Mouse (Mus musculus): ENCODE measurements at regions not wholly inside any gene's neighbourhood (a gene's known extent, or its start where the extent isn't known, plus 50 kb on each side); places are given as distances from the start of the nearest gene placed in this dataset.

GRCm38 (mm10) chr14:9457801-9458495 is 791.9 kb upstream of the 4930452B06Rik start:
- Histone ChIP-seq H3K27ac (ENCODE audit: insufficient read depth, low read depth, low read length, poor library complexity, severe bottlenecking) (no peak overlapping the region), H3K36me3 (ENCODE audit: control insufficient read depth, insufficient read depth, low read length, poor library complexity, severe bottlenecking) (no peaks in the 10 kb centered on the region), H3K4me1 (ENCODE audit: control insufficient read depth in 2 of 2, insufficient read depth in 2 of 2, low read length in 2 of 2, poor library complexity in 1 of 2) (no peaks in the 10 kb centered on the region), H3K9ac (ENCODE audit: insufficient read depth, low read depth, low read length, poor library complexity, severe bottlenecking) (no peak overlapping the region), H3K9me3 (ENCODE audit: control insufficient read depth, insufficient read depth, low read depth, low read length) (no peaks in the 10 kb centered on the region), H3K4me3 (ENCODE audit: insufficient read depth in 1 of 2, low read depth in 1 of 2, low read length in 2 of 2, poor library complexity in 1 of 2, severe bottlenecking in 1 of 2) (no peak overlapping the region)
- TF ChIP-seq HCFC1 (IDR thresholded peaks at IDR 0.05; ENCODE audit: borderline replicate concordance, insufficient read depth, low read length) (no peak), CHD2 (IDR thresholded peaks at IDR 0.05; ENCODE audit: low read depth, low read length) (no peak), MAFK (IDR thresholded peaks at IDR 0.05; ENCODE audit: insufficient read depth, low read depth, low read length) (no peak), ZC3H11A (IDR thresholded peaks at IDR 0.05; ENCODE audit: borderline replicate concordance, low read depth, low read length) (no peak), ZNF384 (IDR thresholded peaks at IDR 0.05; ENCODE audit: low read depth, low read length) (no peak)
- in situ Hi-C loops (cut with MboI; ENCODE audit: low sequenced_read_pairs in 2 of 2, unreplicated experiment in 2 of 2) = no loop called here
- DNase-seq (ENCODE audit: low read depth, low spot score) = no peak

DNA sequence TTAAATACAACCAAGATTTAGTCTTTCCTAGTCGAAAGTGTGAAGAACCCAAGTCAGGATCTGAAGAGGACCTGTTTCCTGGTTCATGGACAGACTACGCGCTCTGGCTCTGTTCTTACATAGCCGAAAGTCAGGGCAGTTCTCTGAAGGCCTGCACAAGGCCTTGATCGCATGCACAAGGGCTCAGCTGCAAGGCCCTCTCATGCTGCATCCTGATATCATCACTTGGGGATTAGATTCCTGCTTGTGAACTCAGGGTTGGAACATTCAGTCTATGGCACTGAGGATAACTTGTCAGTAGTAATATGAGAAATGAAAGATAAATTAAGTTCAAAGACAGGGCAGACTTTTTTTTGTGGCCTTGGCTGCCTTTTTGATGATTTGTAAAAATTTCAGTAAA is 789.9 kb upstream of the 4930452B06Rik start:
- in situ Hi-C loops (cut with MboI; ENCODE audit: low sequenced_read_pairs in 2 of 2, unreplicated experiment in 2 of 2) = no loop called here
- no peaks in the 10 kb centered on the region for H3K36me3 ChIP-seq (ENCODE audit: control insufficient read depth, insufficient read depth, low read length, poor library complexity, severe bottlenecking)
- no peaks in the 10 kb centered on the region for H3K9me3 ChIP-seq (ENCODE audit: control insufficient read depth, insufficient read depth, low read depth, low read length)
- no peak overlapping the region for H3K4me3 ChIP-seq (ENCODE audit: insufficient read depth in 1 of 2, low read depth in 1 of 2, low read length in 2 of 2, poor library complexity in 1 of 2, severe bottlenecking in 1 of 2)
- no peaks in the 10 kb centered on the region for H3K4me1 ChIP-seq (ENCODE audit: control insufficient read depth in 2 of 2, insufficient read depth in 2 of 2, low read length in 2 of 2, poor library complexity in 1 of 2)
- no peak for TF ChIP-seq CHD2 (IDR thresholded peaks at IDR 0.05; ENCODE audit: low read depth, low read length)
- TF ChIP-seq ZNF384 (IDR thresholded peaks at IDR 0.05; ENCODE audit: low read depth, low read length) = no peak
- no peak for TF ChIP-seq MAFK (IDR thresholded peaks at IDR 0.05; ENCODE audit: insufficient read depth, low read depth, low read length)
- no peak for TF ChIP-seq ZC3H11A (IDR thresholded peaks at IDR 0.05; ENCODE audit: borderline replicate concordance, low read depth, low read length)
- TF ChIP-seq HCFC1 (IDR thresholded peaks at IDR 0.05; ENCODE audit: borderline replicate concordance, insufficient read depth, low read length) = no peak
- H3K9ac ChIP-seq (ENCODE audit: insufficient read depth, low read depth, low read length, poor library complexity, severe bottlenecking) = no peak overlapping the region
- H3K27ac ChIP-seq (ENCODE audit: insufficient read depth, low read depth, low read length, poor library complexity, severe bottlenecking) = no peak overlapping the region
- no peak for DNase-seq (ENCODE audit: low read depth, low spot score)

- Histone ChIP-seq H3K36me3 (ENCODE audit: control insufficient read depth, insufficient read depth, low read length, poor library complexity, severe bottlenecking) (no peaks in the 10 kb centered on the region), H3K9ac (ENCODE audit: insufficient read depth, low read depth, low read length, poor library complexity, severe bottlenecking) (no peak overlapping the region), H3K4me1 (ENCODE audit: control insufficient read depth in 2 of 2, insufficient read depth in 2 of 2, low read length in 2 of 2, poor library complexity in 1 of 2) (no peaks in the 10 kb centered on the region), H3K9me3 (ENCODE audit: control insufficient read depth, insufficient read depth, low read depth, low read length) (no peaks in the 10 kb centered on the region), H3K27ac (ENCODE audit: insufficient read depth, low read depth, low read length, poor library complexity, severe bottlenecking) (no peak overlapping the region), H3K4me3 (ENCODE audit: insufficient read depth in 1 of 2, low read depth in 1 of 2, low read length in 2 of 2, poor library complexity in 1 of 2, severe bottlenecking in 1 of 2) (no peak overlapping the region)
- no peak for DNase-seq (ENCODE audit: low read depth, low spot score)
- in situ Hi-C loops (cut with MboI; ENCODE audit: low sequenced_read_pairs in 2 of 2, unreplicated experiment in 2 of 2) = no loop called here
- TF ChIP-seq CHD2 (IDR thresholded peaks at IDR 0.05; ENCODE audit: low read depth, low read length) = no peak
- TF ChIP-seq ZNF384 (IDR thresholded peaks at IDR 0.05; ENCODE audit: low read depth, low read length) = no peak
- no peak for TF ChIP-seq MAFK (IDR thresholded peaks at IDR 0.05; ENCODE audit: insufficient read depth, low read depth, low read length)
- TF ChIP-seq HCFC1 (IDR thresholded peaks at IDR 0.05; ENCODE audit: borderline replicate concordance, insufficient read depth, low read length) = no peak
- no peak for TF ChIP-seq ZC3H11A (IDR thresholded peaks at IDR 0.05; ENCODE audit: borderline replicate concordance, low read depth, low read length)
Observed at GRCm38 (mm10) chr14:9449942-9450341, 783.9 kb upstream of the 4930452B06Rik start.

DNA sequence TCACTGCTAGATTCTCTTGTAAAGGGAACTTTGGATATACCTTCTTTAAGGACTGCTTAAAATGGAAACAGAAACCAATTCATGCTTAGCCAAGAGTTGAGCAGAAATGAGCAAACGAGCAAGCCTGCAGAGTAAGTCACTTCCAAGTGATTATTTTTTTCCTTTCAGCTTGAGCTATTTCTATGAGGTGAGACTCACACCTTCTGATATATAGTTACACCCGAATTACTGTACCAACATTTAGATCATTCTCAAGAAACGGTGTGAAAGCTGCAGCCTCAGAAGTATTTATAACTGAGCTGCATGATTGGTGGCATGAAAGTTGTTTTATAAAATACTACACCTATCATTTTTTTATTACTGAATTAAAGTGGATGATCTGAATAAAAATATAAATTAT is 771.9 kb upstream of the 4930452B06Rik start:
- Histone ChIP-seq H3K36me3 (ENCODE audit: control insufficient read depth, insufficient read depth, low read length, poor library complexity, severe bottlenecking) (no peaks in the 10 kb centered on the region), H3K4me1 (ENCODE audit: control insufficient read depth in 2 of 2, insufficient read depth in 2 of 2, low read length in 2 of 2, poor library complexity in 1 of 2) (no peaks in the 10 kb centered on the region), H3K9ac (ENCODE audit: insufficient read depth, low read depth, low read length, poor library complexity, severe bottlenecking) (no peak overlapping the region), H3K4me3 (ENCODE audit: insufficient read depth in 1 of 2, low read depth in 1 of 2, low read length in 2 of 2, poor library complexity in 1 of 2, severe bottlenecking in 1 of 2) (no peak overlapping the region), H3K27ac (ENCODE audit: insufficient read depth, low read depth, low read length, poor library complexity, severe bottlenecking) (no peak overlapping the region), H3K9me3 (ENCODE audit: control insufficient read depth, insufficient read depth, low read depth, low read length) (no peaks in the 10 kb centered on the region)
- no peak for TF ChIP-seq MAFK (IDR thresholded peaks at IDR 0.05; ENCODE audit: insufficient read depth, low read depth, low read length)
- no peak for TF ChIP-seq CHD2 (IDR thresholded peaks at IDR 0.05; ENCODE audit: low read depth, low read length)
- no peak for TF ChIP-seq ZNF384 (IDR thresholded peaks at IDR 0.05; ENCODE audit: low read depth, low read length)
- TF ChIP-seq HCFC1 (IDR thresholded peaks at IDR 0.05; ENCODE audit: borderline replicate concordance, insufficient read depth, low read length) = no peak
- no peak for TF ChIP-seq ZC3H11A (IDR thresholded peaks at IDR 0.05; ENCODE audit: borderline replicate concordance, low read depth, low read length)
- no peak for DNase-seq (ENCODE audit: low read depth, low spot score)
- in situ Hi-C loops (cut with MboI; ENCODE audit: low sequenced_read_pairs in 2 of 2, unreplicated experiment in 2 of 2) = no loop called here

All from ES-E14 (cell line).